Mouse (Mus musculus) E14TG2a.4 (cell line): ENCODE results near the gene Lect2.

Experiments
- CTCF ChIP-seq: conservative IDR thresholded peaks from 2 replicates; pipeline ENCODE4 v1.5.1; 2014; ENCODE audit warnings: low read length
- NANOG ChIP-seq: IDR thresholded peaks from 2 replicates; pipeline ENCODE4 v1.6.1; 2014; ENCODE audit warnings: borderline replicate concordance, low read length, mixed read lengths
- POU5F1 ChIP-seq: IDR thresholded peaks from 2 replicates; pipeline ENCODE4 v1.6.1; 2014; ENCODE audit warnings: low read length, borderline replicate concordance

DNA sequence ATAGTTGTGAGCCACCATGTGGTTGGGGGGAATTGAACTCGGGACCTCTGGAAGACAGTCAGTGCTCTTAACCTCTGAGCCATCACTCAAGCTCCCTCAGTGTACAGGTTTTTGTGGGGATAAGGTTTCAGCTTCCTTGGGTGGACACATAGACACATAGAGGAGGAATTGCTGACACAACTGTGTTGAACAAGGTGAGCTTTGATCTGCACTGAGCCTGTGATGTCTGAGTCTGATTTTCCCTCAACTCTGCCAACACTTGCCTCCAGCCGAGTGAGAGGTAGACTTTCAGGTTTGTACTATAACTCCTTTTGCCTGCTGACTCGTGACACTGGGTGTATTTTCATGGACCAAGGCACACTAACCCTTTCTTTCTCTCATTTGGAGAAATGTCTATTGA, 8.4 kb upstream of the Lect2 start:
- TF ChIP-seq CTCF: no peak
- TF ChIP-seq POU5F1: no peak
- no peak for TF ChIP-seq NANOG
